Mouse (Mus musculus) liver, embryonic 14.5 days (tissue): ENCODE measurements around the gene Shisa5. TPM values are rescaled to one million over a fixed set of nuclear protein-coding genes. Genes with fewer than 3 reads are reported as not detected.

Experiments used
- ATAC-seq: fragments of 200-750 bp; cut with Nextera tagmentation; 2 replicates; pipeline ENCODE4 v1.8.0; 2017; ENCODE audit warnings: moderate number of reproducible peaks, mild to moderate bottlenecking, moderate library complexity; ENCODE audit not compliant: insufficient read depth
- DNase-seq, 3 experiments: peaks; one replicate each; pipeline ENCODE4 v3.0.0-alpha.2; 2012 to 2013; ENCODE audit warnings: low read depth in 3 of 3, low spot score in 3 of 3
- H3K27ac ChIP-seq: fragments of 300-500 bp; sonication (generic); 2 replicates; pipeline ENCODE4 v1.5.1; 2014; ENCODE audit warnings: moderate library complexity, mild to moderate bottlenecking, control low read depth, inconsistent platforms
- H3K27me3 ChIP-seq: fragments of 300-500 bp; sonication (generic); 2 replicates; pipeline ENCODE4 v1.6.1; 2014; ENCODE audit warnings: mild to moderate bottlenecking, low read length, moderate library complexity; ENCODE audit not compliant: control insufficient read depth, insufficient read depth
- H3K36me3 ChIP-seq: fragments of 300-500 bp; sonication (generic); replicated peaks from 2 replicates; pipeline ENCODE4 v1.6.1; 2014; ENCODE audit warnings: low read depth; ENCODE audit not compliant: control insufficient read depth, insufficient read depth
- H3K4me1 ChIP-seq, 2 experiments: fragments of 200-500 bp in 1 of 2; fragments of 300-500 bp in 1 of 2; sonication (generic) in 1 of 2; replicated peaks; 2 replicates each; pipeline ENCODE4 v1.6.1; 2012 to 2014; ENCODE audit warnings: antibody characterized with exemption in 1 of 2, inconsistent platforms in 1 of 2, low read length in 1 of 2; ENCODE audit not compliant: control insufficient read depth in 2 of 2, insufficient read depth in 2 of 2
- H3K4me2 ChIP-seq: fragments of 300-500 bp; sonication (generic); 2 replicates; pipeline ENCODE4 v1.6.1; 2014; ENCODE audit warnings: low read depth, mild to moderate bottlenecking, control low read depth, moderate library complexity
- H3K4me3 ChIP-seq, 2 experiments: fragments of 200-500 bp in 1 of 2; fragments of 300-500 bp in 1 of 2; sonication (generic) in 1 of 2; 2 replicates each; pipeline ENCODE4 v1.5.1; 2012 to 2014; ENCODE audit warnings: low read depth in 2 of 2, low read length in 2 of 2, mild to moderate bottlenecking in 2 of 2, control low read depth in 1 of 2, inconsistent platforms in 1 of 2, moderate library complexity in 1 of 2; ENCODE audit not compliant: insufficient read depth in 1 of 2
- H3K9ac ChIP-seq: fragments of 300-500 bp; sonication (generic); replicated peaks from 2 replicates; pipeline ENCODE4 v1.6.1; 2014; ENCODE audit warnings: mild to moderate bottlenecking, control low read depth, moderate library complexity
- H3K9me3 ChIP-seq: fragments of 300-500 bp; sonication (generic); 2 replicates; pipeline ENCODE4 v1.6.1; 2016; ENCODE audit warnings: low read length, mixed read lengths; ENCODE audit not compliant: control insufficient read depth
- CTCF ChIP-seq: IDR thresholded peaks from 2 replicates; pipeline ENCODE4 v1.5.1; 2016; ENCODE audit warnings: antibody characterized with exemption, low read depth, control low read depth
- EP300 ChIP-seq: IDR thresholded peaks from 2 replicates; pipeline ENCODE4 v1.6.1; 2016; ENCODE audit warnings: antibody characterized with exemption, low read depth
- WGBS: fragments of 180-500 bp; shearing (Covaris S2); extraction: QIAGEN DNeasy Blood & Tissue Kit; methylation state at CpG from one replicate; pipeline ENCODE4 v1.1.7; 2014; ENCODE audit not compliant: insufficient replicate concordance; 5-methylcytosine and 5-hydroxymethylcytosine counted together
- polyA plus RNA-seq, 2 experiments: library from polyadenylated mRNA; depleted of rRNA in 1 of 2; stranded (reverse) in 1 of 2; unstranded in 1 of 2; fragments of >200 nt; fragmentation: Nextera tagmentation in 1 of 2; extraction: Ambion mirVana in 1 of 2; gene quantifications; 2 replicates each; pipeline versions ENCODE4 v1.2.1 to v1.2.3; 2012 to 2014

Shisa5 gene
- polyA plus RNA-seq, 2 experiments, result 14.9 to 16.0 TPM

DNA sequence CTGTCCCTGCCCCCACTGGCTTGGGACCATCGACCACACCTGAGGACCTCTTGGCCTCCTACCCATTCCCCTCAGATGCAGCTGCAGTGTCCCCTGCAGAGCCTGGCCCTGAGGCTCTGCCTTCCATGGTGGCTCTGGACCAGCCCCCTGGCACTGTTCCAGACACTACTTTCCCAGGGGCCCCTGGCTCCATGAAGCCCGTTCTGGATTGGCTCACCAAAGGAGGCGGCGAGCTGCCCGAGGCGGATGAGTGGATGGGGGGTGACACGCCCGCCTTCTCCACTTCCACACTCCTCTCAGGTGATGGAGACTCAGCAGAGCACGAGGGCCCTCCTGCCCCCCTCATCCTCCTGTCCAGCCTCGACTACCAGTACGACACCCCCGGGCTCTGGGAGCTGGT, 66.6 kb downstream of the Shisa5 start:
- Histone ChIP-seq H3K4me2 (no peak overlapping the region), H3K4me3 (no peak overlapping the region), H3K9me3 (no peaks in the 10 kb centered on the region), H3K36me3 (no peaks in the 10 kb centered on the region), H3K27ac (no peak overlapping the region), H3K4me1 (no peaks in the 10 kb centered on the region), H3K9ac (no peak overlapping the region), H3K27me3 (no peaks in the 10 kb centered on the region)
- DNase-seq, result no peak
- ATAC-seq, result no peak; the same call in 1 of the 2 replicates
- TF ChIP-seq EP300, result no peak
- TF ChIP-seq CTCF, result no peak
- 73% methylated on average over 12 of the region's 12 CpGs for WGBS

DNA sequence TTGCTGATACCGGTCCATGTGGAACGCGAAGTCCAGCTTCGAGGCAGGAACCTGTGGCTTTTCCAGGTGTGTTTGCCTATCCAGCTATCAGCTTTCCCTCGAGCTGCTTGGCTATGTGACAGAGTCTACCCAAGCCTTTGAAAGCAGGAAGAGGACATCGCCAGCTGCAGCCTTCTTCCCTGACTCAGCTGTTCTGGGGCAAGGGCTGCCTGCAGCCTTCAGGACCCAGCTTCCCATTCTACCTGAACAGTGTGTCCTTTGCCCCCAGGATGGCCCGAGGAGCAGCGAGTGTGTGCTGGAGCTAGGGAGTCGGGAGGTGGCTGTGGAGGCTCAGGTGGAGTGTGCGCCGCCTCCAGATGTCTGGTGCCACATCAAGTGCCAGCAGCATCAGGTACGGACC, 67.3 kb downstream of the Shisa5 start:
- DNase-seq (no peak), ATAC-seq (no peak)
- H3K4me1 ChIP-seq, result no peaks in the 10 kb centered on the region
- H3K36me3 ChIP-seq, result no peaks in the 10 kb centered on the region
- H3K27me3 ChIP-seq, result no peaks in the 10 kb centered on the region
- H3K4me3 ChIP-seq, result no peak overlapping the region
- 71% methylated on average over 12 of the region's 12 CpGs for WGBS
- H3K9ac ChIP-seq, result no peak overlapping the region
- TF ChIP-seq EP300 (no peak), CTCF (no peak)
- no peak overlapping the region for H3K4me2 ChIP-seq
- H3K27ac ChIP-seq, result no peak overlapping the region
- H3K9me3 ChIP-seq, result no peaks in the 10 kb centered on the region

DNA sequence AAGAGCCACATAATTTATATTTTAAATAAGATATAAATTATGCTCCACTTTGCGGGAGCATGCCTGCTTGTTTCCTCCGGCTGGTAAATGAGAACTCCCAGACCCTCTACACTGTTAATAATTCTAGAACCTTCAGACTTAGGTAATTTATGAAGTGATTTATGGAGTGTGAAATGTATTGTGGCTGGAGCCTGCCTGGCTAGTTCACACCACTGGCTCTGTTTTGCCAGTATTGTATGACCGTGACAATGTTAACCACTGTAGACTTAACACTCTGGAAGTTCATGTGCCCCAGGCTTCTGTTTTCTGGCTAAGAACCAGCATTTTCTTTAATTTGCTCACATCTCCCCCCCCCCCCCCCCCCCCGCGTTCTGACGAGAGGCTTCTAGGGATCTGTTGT, 69.0 kb downstream of the Shisa5 start:
- 55% methylated on average over 6 of the region's 6 CpGs for WGBS
- Histone ChIP-seq H3K4me2 (no peak overlapping the region), H3K9ac (no peak overlapping the region), H3K9me3 (no peaks in the 10 kb centered on the region), H3K36me3 (no peaks in the 10 kb centered on the region), H3K4me1 (no peaks in the 10 kb centered on the region), H3K27me3 (no peaks in the 10 kb centered on the region), H3K27ac (no peak overlapping the region), H3K4me3 (no peak overlapping the region)
- DNase-seq (no peak), ATAC-seq (no peak)
- TF ChIP-seq EP300 (no peak), CTCF (no peak)

Other genes with a start within 250 kb of the Shisa5 start
- gene Nckipsd, start 230.2 kb upstream of the Shisa5 start, polyA plus RNA-seq (2012; rRNA removed), result 3.4 and 4.0 TPM in 2 replicates
- 3.2 TPM in 2 replicates for gene Nckipsd, start 230.2 kb upstream of the Shisa5 start, polyA plus RNA-seq (2014; fragmentation: Nextera tagmentation; extraction: Ambion mirVana)
- gene Celsr3, start 212.2 kb upstream of the Shisa5 start, polyA plus RNA-seq (2012; rRNA removed), result 0.19 and 0.27 TPM in 2 replicates
- 0.01 and 0.06 TPM in 2 replicates for gene Celsr3, start 212.2 kb upstream of the Shisa5 start, polyA plus RNA-seq (2014; fragmentation: Nextera tagmentation; extraction: Ambion mirVana)
- gene Slc26a6, start 185.3 kb upstream of the Shisa5 start, polyA plus RNA-seq (2012; rRNA removed), result 4.1 and 4.6 TPM in 2 replicates
- gene Slc26a6, start 185.3 kb upstream of the Shisa5 start, polyA plus RNA-seq (2014; fragmentation: Nextera tagmentation; extraction: Ambion mirVana), result 5.9 and 7.0 TPM in 2 replicates
- gene Tmem89, start 123.9 kb upstream of the Shisa5 start, polyA plus RNA-seq (2012; rRNA removed), result 0.08 TPM in 1 of 2 replicates, not detected in the other
- not detected in 2 replicates for gene Tmem89, start 123.9 kb upstream of the Shisa5 start, polyA plus RNA-seq (2014; fragmentation: Nextera tagmentation; extraction: Ambion mirVana)
- gene Uqcrc1, start 101.9 kb upstream of the Shisa5 start, polyA plus RNA-seq (2012; rRNA removed), result 200 and 206 TPM in 2 replicates
- 297 and 318 TPM in 2 replicates for gene Uqcrc1, start 101.9 kb upstream of the Shisa5 start, polyA plus RNA-seq (2014; fragmentation: Nextera tagmentation; extraction: Ambion mirVana)
- gene Col7a1, start 85.0 kb upstream of the Shisa5 start, polyA plus RNA-seq (2012; rRNA removed), result 0.45 and 0.66 TPM in 2 replicates
- 0.29 and 0.30 TPM in 2 replicates for gene Col7a1, start 85.0 kb upstream of the Shisa5 start, polyA plus RNA-seq (2014; fragmentation: Nextera tagmentation; extraction: Ambion mirVana)
- gene Ucn2, start 52.6 kb upstream of the Shisa5 start, polyA plus RNA-seq (2012; rRNA removed), result 0.06 TPM in 2 replicates
- gene Ucn2, start 52.6 kb upstream of the Shisa5 start, polyA plus RNA-seq (2014; fragmentation: Nextera tagmentation; extraction: Ambion mirVana), result not detected in 2 replicates
- gene Pfkfb4, start 46.8 kb upstream of the Shisa5 start, polyA plus RNA-seq (2012; rRNA removed), result 2.1 TPM in 2 replicates
- gene Pfkfb4, start 46.8 kb upstream of the Shisa5 start, polyA plus RNA-seq (2014; fragmentation: Nextera tagmentation; extraction: Ambion mirVana), result 1.9 and 2.8 TPM in 2 replicates
- gene Trex1, start 21.2 kb downstream of the Shisa5 start, polyA plus RNA-seq (2012; rRNA removed), result 12.0 and 14.1 TPM in 2 replicates
- 5.0 and 6.1 TPM in 2 replicates for gene Trex1, start 21.2 kb downstream of the Shisa5 start, polyA plus RNA-seq (2014; fragmentation: Nextera tagmentation; extraction: Ambion mirVana)
- gene Atrip, start 35.6 kb downstream of the Shisa5 start, polyA plus RNA-seq (2012; rRNA removed), result 5.3 and 6.5 TPM in 2 replicates
- gene Atrip, start 35.6 kb downstream of the Shisa5 start, polyA plus RNA-seq (2014; fragmentation: Nextera tagmentation; extraction: Ambion mirVana), result 9.0 TPM in 2 replicates
- 5.4 and 7.1 TPM in 2 replicates for gene Ccdc51, start 43.9 kb downstream of the Shisa5 start, polyA plus RNA-seq (2012; rRNA removed)
- gene Ccdc51, start 43.9 kb downstream of the Shisa5 start, polyA plus RNA-seq (2014; fragmentation: Nextera tagmentation; extraction: Ambion mirVana), result 12.1 and 14.9 TPM in 2 replicates
- gene Tma7, start 44.0 kb downstream of the Shisa5 start, polyA plus RNA-seq (2012; rRNA removed), result 37.4 and 92.4 TPM in 2 replicates
- 470 and 504 TPM in 2 replicates for gene Tma7, start 44.0 kb downstream of the Shisa5 start, polyA plus RNA-seq (2014; fragmentation: Nextera tagmentation; extraction: Ambion mirVana)
- 4.3 and 4.7 TPM in 2 replicates for gene Plxnb1, start 56.8 kb downstream of the Shisa5 start, polyA plus RNA-seq (2012; rRNA removed)
- gene Plxnb1, start 56.8 kb downstream of the Shisa5 start, polyA plus RNA-seq (2014; fragmentation: Nextera tagmentation; extraction: Ambion mirVana), result 2.8 and 2.9 TPM in 2 replicates
- gene Fbxw21, start 123.5 kb downstream of the Shisa5 start, polyA plus RNA-seq (2012; rRNA removed), result not detected in 2 replicates
- gene Fbxw21, start 123.5 kb downstream of the Shisa5 start, polyA plus RNA-seq (2014; fragmentation: Nextera tagmentation; extraction: Ambion mirVana), result not detected in 2 replicates
- not detected in 2 replicates for gene Fbxw13, start 157.4 kb downstream of the Shisa5 start, polyA plus RNA-seq (2012; rRNA removed)
- gene Fbxw13, start 157.4 kb downstream of the Shisa5 start, polyA plus RNA-seq (2014; fragmentation: Nextera tagmentation; extraction: Ambion mirVana), result not detected in 2 replicates
- 0.03 TPM in 1 of 2 replicates, not detected in the other for gene Fbxw20, start 196.2 kb downstream of the Shisa5 start, polyA plus RNA-seq (2012; rRNA removed)
- not detected in 2 replicates for gene Fbxw20, start 196.2 kb downstream of the Shisa5 start, polyA plus RNA-seq (2014; fragmentation: Nextera tagmentation; extraction: Ambion mirVana)
- gene Fbxw14, start 249.1 kb downstream of the Shisa5 start, polyA plus RNA-seq (2012; rRNA removed), result not detected in 2 replicates
- not detected in 2 replicates for gene Fbxw14, start 249.1 kb downstream of the Shisa5 start, polyA plus RNA-seq (2014; fragmentation: Nextera tagmentation; extraction: Ambion mirVana)